Mouse (Mus musculus) kidney, embryonic 15.5 days (tissue): ENCODE data around the gene Abcc12. TPM values are rescaled to one million over a fixed set of nuclear protein-coding genes. Genes with fewer than 3 reads are reported as not detected.

Experiments
- ATAC-seq: fragments of 200-750 bp; cut with Nextera tagmentation; replicated peaks from 2 replicates; pipeline ENCODE4 v1.8.0; 2017; ENCODE audit warnings: moderate TSS enrichment; ENCODE audit not compliant: low FRiP score
- H3K27ac ChIP-seq: fragments of 300-500 bp; sonication (generic); 2 replicates; pipeline ENCODE4 v1.5.1; 2015; ENCODE audit warnings: mild to moderate bottlenecking, inconsistent platforms
- H3K27me3 ChIP-seq: fragments of 300-500 bp; sonication (generic); 2 replicates; pipeline ENCODE4 v1.6.1; 2015; ENCODE audit warnings: inconsistent platforms
- H3K36me3 ChIP-seq: fragments of 300-500 bp; sonication (generic); 2 replicates; pipeline ENCODE4 v1.6.1; 2015; ENCODE audit warnings: inconsistent platforms
- H3K4me1 ChIP-seq: fragments of 300-500 bp; sonication (generic); 2 replicates; pipeline ENCODE4 v1.6.1; 2015; ENCODE audit warnings: inconsistent platforms
- H3K4me2 ChIP-seq: fragments of 300-500 bp; sonication (generic); 2 replicates; pipeline ENCODE4 v1.6.1; 2015; ENCODE audit warnings: moderate library complexity, mild to moderate bottlenecking, inconsistent platforms
- H3K4me3 ChIP-seq: fragments of 300-500 bp; sonication (generic); replicated peaks from 2 replicates; pipeline ENCODE4 v1.5.1; 2015; ENCODE audit warnings: mild to moderate bottlenecking, inconsistent platforms
- H3K9ac ChIP-seq: fragments of 300-500 bp; sonication (generic); 2 replicates; pipeline ENCODE4 v1.6.1; 2015; ENCODE audit warnings: mild to moderate bottlenecking, inconsistent platforms
- H3K9me3 ChIP-seq: fragments of 300-500 bp; sonication (generic); replicated peaks from 2 replicates; pipeline ENCODE4 v1.6.1; 2016; ENCODE audit warnings: inconsistent platforms
- WGBS: fragments of 180-500 bp; shearing (Covaris S2); methylation state at CpG from one replicate; pipeline ENCODE4 v1.1.7; 2015; ENCODE audit warnings: mixed read lengths; 5-methylcytosine and 5-hydroxymethylcytosine counted together
- polyA plus RNA-seq: library from polyadenylated mRNA; unstranded; fragments of >200 nt; fragmentation: Nextera tagmentation; extraction: Ambion mirVana; gene quantifications from 2 replicates; pipeline ENCODE4 v1.2.1, GENCODE M21; 2015

The Abcc12 gene
- polyA plus RNA-seq, result 0.14 and 0.15 TPM in 2 replicates

- H3K4me1 ChIP-seq, result peaks cover 15% of the 10 kb centered on the region
- no peaks in the 10 kb centered on the region for H3K27me3 ChIP-seq
- H3K4me2 ChIP-seq, result no peak within 1 kb of the TSS
- H3K9me3 ChIP-seq, result no peaks in the 10 kb centered on the region
- H3K27ac ChIP-seq, result no peak within 1 kb of the TSS
- ATAC-seq, result no peak
- no peaks in the 10 kb centered on the region for H3K36me3 ChIP-seq
- H3K4me3 ChIP-seq, result no peak within 1 kb of the TSS
- H3K9ac ChIP-seq, result no peak within 1 kb of the TSS
These were observed at the start of gene Abcc12 for GRCm38 (mm10) chr8:86580458-86580857. TSS of gene Abcc12 (minus strand) at chr8:86580686.

GRCm38 (mm10) chr8:86630212-86630611 lies 49.7 kb upstream of the Abcc12 start:
- H3K4me3 ChIP-seq, result no peak overlapping the region
- peaks cover 26% of the 10 kb centered on the region for H3K36me3 ChIP-seq
- H3K27me3 ChIP-seq, result no peaks in the 10 kb centered on the region
- no peak overlapping the region for H3K9ac ChIP-seq
- H3K4me1 ChIP-seq, result peaks cover 2% of the 10 kb centered on the region
- no peaks in the 10 kb centered on the region for H3K9me3 ChIP-seq
- WGBS, result 88% methylated on average over 5 of the region's 5 CpGs
- H3K27ac ChIP-seq, result no peak overlapping the region
- no peak for ATAC-seq
- no peak overlapping the region for H3K4me2 ChIP-seq

- ATAC-seq, result no peak
- Histone ChIP-seq H3K9me3 (no peaks in the 10 kb centered on the region), H3K36me3 (no peaks in the 10 kb centered on the region), H3K4me1 (peaks cover 8% of the 10 kb centered on the region), H3K4me3 (peak overlapping the region; percentile 94), H3K4me2 (peak overlapping the region; percentile 75), H3K9ac (peak overlapping the region; percentile 77; the same call in 1 of the 2 replicates), H3K27ac (no peak overlapping the region), H3K27me3 (no peaks in the 10 kb centered on the region)
- WGBS, result 28% methylated on average over 7 of the region's 7 CpGs
These were observed 44.4 kb upstream of the Abcc12 start for GRCm38 (mm10) chr8:86624915-86625314.

GRCm38 (mm10) chr8:86623911-86624731 lies 43.6 kb upstream of the Abcc12 start, which contains the start of gene Lonp2:
TSS of gene Lonp2 (plus strand) at chr8:86624043.
- Histone ChIP-seq H3K27me3 (no peaks in the 10 kb centered on the region), H3K36me3 (no peaks in the 10 kb centered on the region), H3K9me3 (no peaks in the 10 kb centered on the region), H3K4me2 (peak within 1 kb of the TSS; percentile 75), H3K4me3 (peak within 1 kb of the TSS; percentile 94), H3K27ac (peak within 1 kb of the TSS; percentile 83), H3K9ac (peak within 1 kb of the TSS; percentile 77), H3K4me1 (peaks cover 8% of the 10 kb centered on the region)
- WGBS, result under 1% methylated on average over 62 of the region's 62 CpGs
- peak; percentile 99 for ATAC-seq

GRCm38 (mm10) chr8:86623551-86623910 lies 43.0 kb upstream of the Abcc12 start:
- Histone ChIP-seq H3K27me3 (no peaks in the 10 kb centered on the region), H3K27ac (peak overlapping the region; percentile 76), H3K9ac (peak overlapping the region; percentile 60), H3K9me3 (no peaks in the 10 kb centered on the region), H3K4me1 (peaks cover 8% of the 10 kb centered on the region), H3K4me3 (peak overlapping the region; percentile 94), H3K36me3 (no peaks in the 10 kb centered on the region), H3K4me2 (peak overlapping the region; percentile 75)
- 2% methylated on average over 14 of the region's 14 CpGs for WGBS
- no peak for ATAC-seq

GRCm38 (mm10) chr8:86617759-86618387 lies 37.4 kb upstream of the Abcc12 start:
- H3K4me3 ChIP-seq, result no peak overlapping the region
- H3K4me2 ChIP-seq, result no peak overlapping the region
- ATAC-seq, result no peak
- H3K27me3 ChIP-seq, result no peaks in the 10 kb centered on the region
- no peak overlapping the region for H3K9ac ChIP-seq
- 76% methylated on average over 7 of the region's 7 CpGs for WGBS
- H3K36me3 ChIP-seq, result no peaks in the 10 kb centered on the region
- H3K4me1 ChIP-seq, result no peaks in the 10 kb centered on the region
- H3K9me3 ChIP-seq, result no peaks in the 10 kb centered on the region
- no peak overlapping the region for H3K27ac ChIP-seq

GRCm38 (mm10) chr8:86615095-86615769 lies 34.7 kb upstream of the Abcc12 start:
- Histone ChIP-seq H3K27ac (no peak overlapping the region), H3K4me1 (no peaks in the 10 kb centered on the region), H3K4me3 (no peak overlapping the region), H3K9me3 (no peaks in the 10 kb centered on the region), H3K4me2 (no peak overlapping the region), H3K36me3 (no peaks in the 10 kb centered on the region), H3K9ac (no peak overlapping the region), H3K27me3 (no peaks in the 10 kb centered on the region)
- 87% methylated on average over 6 of the region's 6 CpGs for WGBS
- ATAC-seq, result no peak

GRCm38 (mm10) chr8:86613798-86614197 lies 33.3 kb upstream of the Abcc12 start:
- no peak overlapping the region for H3K27ac ChIP-seq
- no peak overlapping the region for H3K4me3 ChIP-seq
- ATAC-seq, result no peak
- no peaks in the 10 kb centered on the region for H3K9me3 ChIP-seq
- H3K9ac ChIP-seq, result no peak overlapping the region
- no peaks in the 10 kb centered on the region for H3K36me3 ChIP-seq
- H3K4me1 ChIP-seq, result no peaks in the 10 kb centered on the region
- H3K27me3 ChIP-seq, result no peaks in the 10 kb centered on the region
- no peak overlapping the region for H3K4me2 ChIP-seq
- 72% methylated on average over 2 of the region's 2 CpGs for WGBS

- no peaks in the 10 kb centered on the region for H3K27me3 ChIP-seq
- 85% methylated on average over 3 of the region's 3 CpGs for WGBS
- no peak overlapping the region for H3K4me2 ChIP-seq
- no peak overlapping the region for H3K4me3 ChIP-seq
- H3K9ac ChIP-seq, result no peak overlapping the region
- no peaks in the 10 kb centered on the region for H3K4me1 ChIP-seq
- no peaks in the 10 kb centered on the region for H3K36me3 ChIP-seq
- H3K9me3 ChIP-seq, result no peaks in the 10 kb centered on the region
- H3K27ac ChIP-seq, result no peak overlapping the region
- ATAC-seq, result no peak
These were observed 24.2 kb upstream of the Abcc12 start for GRCm38 (mm10) chr8:86604676-86605075.

- Histone ChIP-seq H3K4me2 (no peak overlapping the region), H3K36me3 (no peaks in the 10 kb centered on the region), H3K27ac (no peak overlapping the region), H3K9me3 (no peaks in the 10 kb centered on the region), H3K27me3 (no peaks in the 10 kb centered on the region), H3K4me3 (no peak overlapping the region), H3K4me1 (no peaks in the 10 kb centered on the region), H3K9ac (no peak overlapping the region)
- ATAC-seq, result no peak
- 55% methylated on average over 2 of the region's 2 CpGs for WGBS
These were observed 22.7 kb upstream of the Abcc12 start for GRCm38 (mm10) chr8:86603174-86603573.

GRCm38 (mm10) chr8:86600311-86600710 lies 19.8 kb upstream of the Abcc12 start:
- no peak overlapping the region for H3K4me3 ChIP-seq
- H3K9ac ChIP-seq, result no peak overlapping the region
- no peaks in the 10 kb centered on the region for H3K4me1 ChIP-seq
- H3K4me2 ChIP-seq, result no peak overlapping the region
- no peak overlapping the region for H3K27ac ChIP-seq
- no peak for ATAC-seq
- H3K27me3 ChIP-seq, result no peaks in the 10 kb centered on the region
- no peaks in the 10 kb centered on the region for H3K9me3 ChIP-seq
- H3K36me3 ChIP-seq, result no peaks in the 10 kb centered on the region
- WGBS, result 74% methylated on average over 3 of the region's 3 CpGs

GRCm38 (mm10) chr8:86599299-86599698 lies 18.8 kb upstream of the Abcc12 start:
- WGBS, result 89% methylated on average over 6 of the region's 6 CpGs
- H3K9ac ChIP-seq, result no peak overlapping the region
- no peaks in the 10 kb centered on the region for H3K36me3 ChIP-seq
- H3K27me3 ChIP-seq, result no peaks in the 10 kb centered on the region
- ATAC-seq, result no peak
- no peaks in the 10 kb centered on the region for H3K4me1 ChIP-seq
- H3K27ac ChIP-seq, result no peak overlapping the region
- H3K4me2 ChIP-seq, result no peak overlapping the region
- H3K9me3 ChIP-seq, result no peaks in the 10 kb centered on the region
- no peak overlapping the region for H3K4me3 ChIP-seq
